Mouse (Mus musculus) right cerebral cortex, postnatal 25 days (tissue): ENCODE results near the gene Cdc42.

Experiments used
- DNase-seq: peaks from one replicate; pipeline ENCODE4 v3.0.0; 2022

The Cdc42 gene

GRCm38 (mm10) chr4:137357517-137358254, at the start of gene Cdc42:
Gene Cdc42, minus strand, starts transcription at chr4:137357720.
- DNase-seq: peak; percentile 98

GRCm38 (mm10) chr4:137405571-137405970, 48.1 kb upstream of the Cdc42 start:
- DNase-seq: no peak

- no peak for DNase-seq
Measured at GRCm38 (mm10) chr4:137396641-137397525, 39.4 kb upstream of the Cdc42 start.

- DNase-seq: no peak
Measured at GRCm38 (mm10) chr4:137393378-137394135, 36.0 kb upstream of the Cdc42 start.

GRCm38 (mm10) chr4:137392874-137393273, 35.4 kb upstream of the Cdc42 start:
- DNase-seq: no peak

GRCm38 (mm10) chr4:137391287-137391686, 33.8 kb upstream of the Cdc42 start:
- DNase-seq: no peak

- no peak for DNase-seq
Measured at GRCm38 (mm10) chr4:137390196-137390595, 32.7 kb upstream of the Cdc42 start.

GRCm38 (mm10) chr4:137388983-137389382, 31.5 kb upstream of the Cdc42 start:
- DNase-seq: no peak

- DNase-seq: peak; percentile 88
Measured at GRCm38 (mm10) chr4:137388059-137388794, 30.7 kb upstream of the Cdc42 start.

GRCm38 (mm10) chr4:137387482-137388058, 30.1 kb upstream of the Cdc42 start:
- no peak for DNase-seq

- DNase-seq: no peak
Measured at GRCm38 (mm10) chr4:137380702-137381605, 23.4 kb upstream of the Cdc42 start.

- no peak for DNase-seq
Measured at GRCm38 (mm10) chr4:137379713-137380255, 22.3 kb upstream of the Cdc42 start.

- DNase-seq: no peak
Measured at GRCm38 (mm10) chr4:137379085-137379484, 21.6 kb upstream of the Cdc42 start.

- DNase-seq: no peak
Measured at GRCm38 (mm10) chr4:137377526-137378304, 20.2 kb upstream of the Cdc42 start.

GRCm38 (mm10) chr4:137376778-137377177, 19.3 kb upstream of the Cdc42 start:
- DNase-seq: no peak

- DNase-seq: no peak
Measured at GRCm38 (mm10) chr4:137375314-137376278, 18.1 kb upstream of the Cdc42 start.

- DNase-seq: no peak
Measured at GRCm38 (mm10) chr4:137373711-137374110, 16.2 kb upstream of the Cdc42 start.
